Mouse (Mus musculus) ovary, adult 10 weeks (tissue): Measurements from ENCODE around the gene Klrg1. TPM values are rescaled to one million over a fixed set of nuclear protein-coding genes. Genes with fewer than 3 reads are reported as not detected.

Experiments
- polyA plus RNA-seq: library from polyadenylated mRNA; stranded (reverse); fragments of 350-450 nt; fragmentation: Illumina TruSeq; extraction: RNeasy Lipid Tissue Mini Kit (QIAGEN cat#74804); gene quantifications from one replicate; pipeline ENCODE4 v1.2.3, GENCODE M21; 2014

The Klrg1 gene
- polyA plus RNA-seq, result 0.34 TPM

DNA sequence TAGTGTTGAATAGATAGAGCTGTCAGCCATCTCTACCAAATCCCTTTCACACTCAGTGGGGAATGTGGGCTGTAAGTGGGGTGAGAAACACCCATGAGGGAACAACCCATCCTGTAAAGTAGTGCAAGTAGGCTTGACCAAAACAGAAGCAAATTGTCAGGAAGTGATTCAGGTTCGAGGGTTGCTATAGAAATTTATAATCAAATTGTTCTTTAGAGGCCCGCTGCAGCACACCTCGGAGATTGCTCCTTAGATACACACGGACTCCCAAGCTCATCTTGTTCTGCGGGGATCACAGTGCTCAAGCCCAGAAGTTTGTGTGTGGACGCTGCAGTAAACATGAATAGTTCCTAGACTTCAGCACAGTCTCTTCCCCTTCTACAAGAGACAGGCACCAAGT is at the start of gene Klrg1:
Gene Klrg1, minus strand, starts transcription at position 101 of the 400 bp plus-strand sequence.

DNA sequence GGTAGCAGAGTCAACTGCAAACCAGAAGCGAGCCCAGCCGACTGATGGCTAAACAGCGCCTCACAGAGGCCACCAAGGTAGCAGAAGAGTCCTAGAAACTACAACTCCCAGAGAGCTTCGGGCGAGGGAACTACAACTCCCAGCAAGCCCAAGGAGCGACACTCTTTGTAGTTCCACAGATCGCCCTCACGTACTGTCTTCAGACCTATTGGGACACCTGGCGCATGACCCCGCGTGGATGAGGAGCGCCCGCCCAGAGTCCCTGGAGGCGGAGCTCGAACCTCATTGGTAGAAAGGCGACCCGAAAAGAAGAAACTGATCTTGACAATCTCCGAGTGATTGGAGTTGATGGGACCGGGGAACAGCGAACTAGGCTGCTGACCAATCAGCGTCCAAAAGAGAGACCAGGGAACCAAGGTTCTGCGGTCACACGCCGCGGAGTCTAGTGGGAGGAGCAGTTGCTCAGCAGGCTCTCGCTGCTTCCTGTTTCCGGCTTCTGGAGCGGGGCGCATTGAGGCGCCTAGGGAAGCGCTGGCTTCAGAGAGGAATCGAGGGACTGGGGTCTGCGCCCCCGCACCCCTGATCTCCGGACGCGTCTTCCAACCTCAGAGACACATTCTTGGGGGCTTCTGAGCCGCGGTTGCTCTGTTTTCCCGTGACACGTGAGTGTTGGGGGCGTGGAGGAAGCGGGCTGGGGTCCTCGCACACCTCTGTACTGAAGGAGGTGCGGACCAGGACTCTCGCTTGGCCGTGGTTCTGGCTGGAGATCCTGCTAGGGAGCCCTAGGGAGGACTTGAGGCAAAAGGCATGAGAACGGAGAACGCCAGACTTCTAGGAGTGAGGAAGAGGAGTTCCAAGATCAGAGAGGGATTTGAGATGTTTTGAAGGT is 26.1 kb upstream of the Klrg1 start, which contains the start of gene M6pr:
Gene M6pr, plus strand, starts transcription at position 216 of the 889 bp plus-strand sequence.

Other genes with a start within 250 kb of the Klrg1 start
- gene M6pr, start 25.8 kb upstream of the Klrg1 start, polyA plus RNA-seq, result 234 TPM
- gene Phc1, start 57.7 kb upstream of the Klrg1 start, polyA plus RNA-seq, result 4.2 TPM
- gene Rimklb, start 215.9 kb upstream of the Klrg1 start, polyA plus RNA-seq, result 81.0 TPM
- gene Mfap5, start 223.0 kb upstream of the Klrg1 start, polyA plus RNA-seq, result 33.2 TPM